Mouse (Mus musculus) ES-Bruce4 (cell line): ENCODE data around the gene Prdx2. TPM values are rescaled to one million over a fixed set of nuclear protein-coding genes. Genes with fewer than 3 reads are reported as not detected.

ENCODE experiments used
- H3K27ac ChIP-seq: 2 replicates; pipeline ENCODE4 v1.5.1; 2012; ENCODE audit warnings: low read length, inconsistent platforms; ENCODE audit not compliant: insufficient read depth
- H3K27me3 ChIP-seq: 2 replicates; pipeline ENCODE4 v1.6.1; 2012; ENCODE audit warnings: mild to moderate bottlenecking, low read length, inconsistent platforms; ENCODE audit not compliant: control insufficient read depth, poor library complexity, insufficient read depth, severe bottlenecking
- H3K36me3 ChIP-seq: 2 replicates; pipeline ENCODE4 v1.6.1; 2012; ENCODE audit warnings: inconsistent platforms, mild to moderate bottlenecking, low read length, moderate library complexity; ENCODE audit not compliant: control insufficient read depth, poor library complexity, insufficient read depth, severe bottlenecking
- H3K4me1 ChIP-seq: one replicate; pipeline ENCODE4 v1.8.1; 2011; ENCODE audit warnings: low read length; ENCODE audit not compliant: control insufficient read depth, insufficient read depth
- H3K4me3 ChIP-seq: 2 replicates; pipeline ENCODE4 v1.5.1; 2011; ENCODE audit warnings: low read depth, mild to moderate bottlenecking, low read length
- H3K9ac ChIP-seq: 2 replicates; pipeline ENCODE4 v1.6.1; 2012; ENCODE audit warnings: low read depth, mild to moderate bottlenecking, inconsistent platforms; ENCODE audit not compliant: poor library complexity, severe bottlenecking
- H3K9me3 ChIP-seq: replicated peaks from 2 replicates; pipeline ENCODE4 v1.6.1; 2012; ENCODE audit warnings: mild to moderate bottlenecking, low read length, inconsistent platforms; ENCODE audit not compliant: control insufficient read depth, poor library complexity, insufficient read depth, severe bottlenecking
- CTCF ChIP-seq: IDR thresholded peaks from one replicate; pipeline ENCODE4 v1.8.1; 2011; ENCODE audit warnings: low read depth, low read length
- EP300 ChIP-seq: IDR thresholded peaks from 2 replicates; pipeline ENCODE4 v1.6.1; 2011; ENCODE audit warnings: low read depth, low read length; ENCODE audit not compliant: insufficient read depth
- POLR2A ChIP-seq: IDR thresholded peaks from one replicate; pipeline ENCODE4 v1.8.1; 2011; ENCODE audit warnings: low read length; ENCODE audit not compliant: insufficient read depth
- polyA plus RNA-seq: library from polyadenylated mRNA; stranded (reverse); fragments of >200 nt; gene quantifications from 2 replicates; pipeline ENCODE4 v1.2.4, GENCODE M21; 2011; ENCODE audit warnings: low read depth; ENCODE audit not compliant: missing spikeins, insufficient read depth, insufficient read length

Gene Prdx2
- polyA plus RNA-seq, 1 experiment = 237 TPM

- peak overlapping the region; percentile 90 for H3K4me3 ChIP-seq
- H3K4me1 ChIP-seq = peaks cover 2% of the 10 kb centered on the region
- peak overlapping the region; percentile 94 for H3K9ac ChIP-seq
- H3K9me3 ChIP-seq = no peaks in the 10 kb centered on the region
- peaks cover 17% of the 10 kb centered on the region for H3K36me3 ChIP-seq
- peak overlapping the region; percentile 90 for H3K27ac ChIP-seq
- TF ChIP-seq POLR2A (no peak), EP300 (peak; percentile 74)
- H3K27me3 ChIP-seq = no peaks in the 10 kb centered on the region
Observed at GRCm38 (mm10) chr8:84976031-84976762, 6.8 kb downstream of the Prdx2 start.

- Histone ChIP-seq H3K4me3 (peak overlapping the region; percentile 90), H3K27me3 (no peaks in the 10 kb centered on the region), H3K27ac (peak overlapping the region; percentile 64), H3K9ac (peak overlapping the region; percentile 94), H3K4me1 (peaks cover 2% of the 10 kb centered on the region), H3K9me3 (no peaks in the 10 kb centered on the region), H3K36me3 (peaks cover 10% of the 10 kb centered on the region)
- TF ChIP-seq CTCF = no peak
- peak; percentile 80 for TF ChIP-seq POLR2A
- no peak for TF ChIP-seq EP300
Observed at GRCm38 (mm10) chr8:84976763-84977434, 7.5 kb downstream of the Prdx2 start.

GRCm38 (mm10) chr8:84977435-84978247 is 8.3 kb downstream of the Prdx2 start:
- Histone ChIP-seq H3K27ac (peak overlapping the region; percentile 64; the same call in 1 of the 2 replicates), H3K4me1 (peaks cover 2% of the 10 kb centered on the region)

GRCm38 (mm10) chr8:84978248-84978940 is 9.0 kb downstream of the Prdx2 start, which contains the start of gene Junb:
Gene Junb (minus strand): TSS chr8:84978718.
- peaks cover 3% of the 10 kb centered on the region for H3K4me1 ChIP-seq
- H3K9ac ChIP-seq = peak within 1 kb of the TSS; percentile 94
- peak; percentile 94 for TF ChIP-seq POLR2A
- TF ChIP-seq CTCF = no peak
- 0 out of 2 replicates have a peak, but pooled peaks have one; percentile 43 for TF ChIP-seq EP300
- peaks cover 4% of the 10 kb centered on the region; the same call in 1 of the 2 replicates for H3K36me3 ChIP-seq
- no peaks in the 10 kb centered on the region for H3K9me3 ChIP-seq
- H3K27ac ChIP-seq = peak within 1 kb of the TSS; percentile 64
- H3K27me3 ChIP-seq = no peaks in the 10 kb centered on the region
- H3K4me3 ChIP-seq = peak within 1 kb of the TSS; percentile 90

More at GRCm38 (mm10) chr8:84977435-84978247, 8.3 kb downstream of the Prdx2 start:
- TF ChIP-seq POLR2A (no peak), EP300 (peak; percentile 50; the same call in 1 of the 2 replicates), CTCF (no peak)
- H3K27me3 ChIP-seq = no peaks in the 10 kb centered on the region
- no peaks in the 10 kb centered on the region for H3K9me3 ChIP-seq
- H3K36me3 ChIP-seq = peaks cover 8% of the 10 kb centered on the region; the same call in 1 of the 2 replicates
- H3K9ac ChIP-seq = peak overlapping the region; percentile 94
- H3K4me3 ChIP-seq = peak overlapping the region; percentile 90
